Mouse (Mus musculus): ENCODE data around the gene Fam117b. TPM values are rescaled to one million over a fixed set of nuclear protein-coding genes. Genes with fewer than 3 reads are reported as not detected.

The Fam117b gene
- polyA plus RNA-seq, 1 experiment from 2014 or later: 19.2 TPM

DNA sequence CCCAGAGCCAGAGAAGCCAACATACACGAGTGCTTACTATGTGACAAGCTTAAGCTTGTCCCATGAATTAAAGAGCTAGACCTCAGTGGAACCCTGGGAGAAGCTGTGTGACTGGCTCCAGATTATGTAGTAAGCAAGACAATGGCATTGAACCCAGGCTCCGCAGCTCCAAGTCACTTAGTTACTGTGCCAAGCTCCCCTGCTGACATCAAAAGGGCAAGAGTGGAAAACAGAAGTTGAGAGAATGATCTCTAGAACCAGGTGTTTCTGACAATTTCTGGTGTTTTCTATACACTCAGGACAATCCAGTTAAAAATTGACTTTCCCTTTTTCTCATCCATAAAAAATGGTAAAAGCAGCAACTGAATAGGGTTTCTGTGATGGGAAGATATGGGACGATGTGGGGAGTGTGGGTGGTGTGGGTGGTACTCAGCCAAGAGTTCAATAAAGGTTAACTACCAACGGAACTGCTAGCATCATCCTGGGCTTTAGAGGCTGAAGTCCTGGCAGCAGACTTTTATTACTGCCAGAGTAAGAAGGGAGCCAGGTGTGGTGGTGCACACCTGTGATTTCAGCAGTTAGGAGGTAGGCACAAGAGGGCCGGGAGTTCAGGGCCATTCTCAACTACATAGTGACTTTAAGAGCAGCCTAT is 15.5 kb upstream of the Fam117b start:
- H3K9ac ChIP-seq: no peak overlapping the region
- no peaks in the 10 kb centered on the region for H3K9me3 ChIP-seq
- H3K4me3 ChIP-seq: no peak overlapping the region
- no peak for ATAC-seq (ENCODE audit: insufficient number of reproducible peaks, insufficient read depth, low FRiP score, low TSS enrichment)
- H3K4me2 ChIP-seq (replicated peaks): no peak overlapping the region
- 66% methylated on average over 5 of the region's 5 CpGs for WGBS
- no peaks in the 10 kb centered on the region for H3K36me3 ChIP-seq
- no peaks in the 10 kb centered on the region for H3K4me1 ChIP-seq
- H3K27ac ChIP-seq: no peak overlapping the region
- no peaks in the 10 kb centered on the region for H3K27me3 ChIP-seq

DNA sequence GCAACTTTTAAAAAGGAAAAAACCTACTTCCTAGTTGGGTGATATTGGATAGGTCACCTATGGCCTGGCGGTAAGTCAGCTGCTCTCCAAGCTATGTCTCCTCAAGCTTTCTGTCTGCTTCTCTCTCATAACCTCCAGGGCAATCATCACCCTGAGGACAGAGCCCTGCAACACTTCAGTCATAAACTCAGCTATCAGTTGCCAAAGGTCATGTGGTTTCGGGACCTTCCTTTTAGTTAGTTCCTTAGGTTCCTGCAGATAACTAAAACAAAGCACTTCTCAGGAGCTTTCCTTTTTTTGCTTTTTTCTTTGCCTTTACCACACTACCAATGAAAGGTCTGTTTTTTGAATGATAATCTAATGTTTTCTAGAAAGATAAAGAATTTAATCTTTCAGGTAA is 13.1 kb upstream of the Fam117b start:
- Histone ChIP-seq H3K36me3 (no peaks in the 10 kb centered on the region), H3K4me3 (no peak overlapping the region), H3K9me3 (no peaks in the 10 kb centered on the region), H3K4me2 (replicated peaks) (no peak overlapping the region), H3K4me1 (no peaks in the 10 kb centered on the region), H3K9ac (no peak overlapping the region), H3K27ac (no peak overlapping the region), H3K27me3 (no peaks in the 10 kb centered on the region)
- no peak for ATAC-seq (ENCODE audit: insufficient number of reproducible peaks, insufficient read depth, low FRiP score, low TSS enrichment)
- 74% methylated on average over 2 of the region's 2 CpGs for WGBS

DNA sequence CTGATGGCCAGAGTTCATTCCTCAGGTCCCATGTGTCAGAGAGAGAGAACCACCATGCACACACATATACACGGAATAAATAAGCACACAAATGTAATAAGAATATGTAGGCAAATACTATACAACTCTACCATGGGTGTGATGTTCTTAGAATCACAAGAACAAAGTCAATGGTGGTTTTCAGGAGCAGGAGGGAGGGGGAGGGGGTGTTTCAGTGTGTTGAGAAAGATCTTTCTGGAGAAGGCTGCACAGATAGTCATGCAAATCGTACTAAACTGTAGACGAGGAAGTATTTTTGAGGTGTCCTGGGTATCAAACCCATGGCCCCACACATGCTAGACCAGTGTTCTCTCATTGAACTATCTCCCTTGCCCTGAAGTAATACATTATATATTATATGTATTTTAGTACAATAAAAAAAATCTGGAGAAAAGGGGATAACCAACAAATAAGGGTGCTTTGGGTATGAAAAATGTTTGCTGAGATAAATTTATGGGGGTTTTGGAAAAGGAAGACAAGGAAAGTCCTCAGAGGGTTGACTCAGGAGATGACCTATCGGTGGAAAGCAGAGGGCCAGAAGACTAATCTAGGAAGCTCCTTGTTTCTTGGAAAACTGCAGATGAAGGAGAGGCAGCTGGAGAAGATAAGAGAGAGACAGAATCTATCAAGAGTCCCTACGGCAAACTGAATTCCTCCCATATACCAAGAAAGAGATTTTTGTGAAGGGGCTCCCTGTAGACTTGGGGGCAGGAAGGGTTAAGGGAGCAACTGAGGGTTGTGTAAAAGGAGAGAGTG is 11.5 kb upstream of the Fam117b start:
- WGBS: 92% methylated on average over 5 of the region's 5 CpGs
- ATAC-seq (ENCODE audit: insufficient number of reproducible peaks, insufficient read depth, low FRiP score, low TSS enrichment): no peak
- H3K4me3 ChIP-seq: no peak overlapping the region
- no peaks in the 10 kb centered on the region for H3K9me3 ChIP-seq
- no peaks in the 10 kb centered on the region for H3K27me3 ChIP-seq
- H3K4me1 ChIP-seq: no peaks in the 10 kb centered on the region
- H3K27ac ChIP-seq: no peak overlapping the region
- H3K9ac ChIP-seq: no peak overlapping the region
- no peaks in the 10 kb centered on the region for H3K36me3 ChIP-seq
- H3K4me2 ChIP-seq (replicated peaks): no peak overlapping the region

DNA sequence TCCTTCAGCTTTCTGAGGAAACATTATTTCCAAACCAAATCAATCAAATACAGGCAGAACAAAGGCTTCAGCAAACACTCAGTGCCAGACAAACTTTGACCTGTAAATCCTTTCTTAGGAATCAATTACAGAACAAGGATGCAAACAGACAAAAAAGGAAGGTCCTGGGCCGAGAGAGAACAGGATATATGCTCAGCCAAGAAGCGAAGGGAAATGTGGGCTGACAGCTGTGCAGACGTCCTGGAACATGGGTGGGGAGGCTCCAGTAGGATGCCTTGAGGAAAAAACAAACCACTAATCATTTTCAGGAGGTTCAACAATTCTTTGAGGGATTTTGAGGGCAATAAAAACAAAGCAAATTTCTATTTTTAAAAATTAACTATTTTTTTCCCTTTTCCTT is 10.2 kb upstream of the Fam117b start:
- Histone ChIP-seq H3K4me1 (no peaks in the 10 kb centered on the region), H3K4me3 (no peak overlapping the region), H3K9me3 (no peaks in the 10 kb centered on the region), H3K4me2 (replicated peaks) (no peak overlapping the region), H3K9ac (no peak overlapping the region), H3K36me3 (no peaks in the 10 kb centered on the region), H3K27me3 (no peaks in the 10 kb centered on the region), H3K27ac (no peak overlapping the region)
- no peak for ATAC-seq (ENCODE audit: insufficient number of reproducible peaks, insufficient read depth, low FRiP score, low TSS enrichment)
- 15% methylated on average over 3 of the region's 3 CpGs for WGBS

DNA sequence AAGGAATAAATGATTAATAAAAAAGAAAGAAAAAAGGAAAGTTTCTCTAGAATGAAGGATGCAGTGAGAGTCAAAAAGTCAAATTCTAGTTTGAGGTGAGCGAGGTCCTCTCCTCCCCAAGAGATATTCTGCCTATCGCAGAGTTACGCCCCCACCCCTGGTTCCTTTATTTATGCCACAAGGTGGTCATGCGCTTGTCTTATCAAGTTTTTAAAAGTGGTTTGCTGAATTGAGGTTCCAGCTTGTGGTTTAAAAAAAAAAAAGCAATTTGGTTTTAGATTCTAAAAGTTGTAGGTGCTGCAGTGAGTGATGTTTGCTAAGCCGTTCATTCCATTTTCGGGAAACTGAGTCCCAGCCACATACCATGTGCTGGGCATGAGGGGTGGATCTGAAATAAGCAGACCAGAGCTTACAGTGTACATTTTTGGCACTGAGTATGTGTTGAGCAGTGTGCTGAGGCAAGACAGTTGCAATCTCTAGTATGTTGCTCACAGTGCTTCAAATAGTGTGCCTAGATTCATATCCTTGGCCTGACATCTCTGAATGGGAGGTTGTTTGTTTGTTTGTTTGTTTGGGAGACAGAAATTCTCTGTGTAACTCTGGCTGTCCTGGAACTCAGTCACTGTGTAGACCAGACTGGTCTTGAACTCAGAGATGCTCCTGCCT is 8.0 kb upstream of the Fam117b start:
- H3K4me1 ChIP-seq: no peaks in the 10 kb centered on the region
- H3K4me2 ChIP-seq (replicated peaks): no peak overlapping the region
- H3K36me3 ChIP-seq: no peaks in the 10 kb centered on the region
- H3K9me3 ChIP-seq: no peaks in the 10 kb centered on the region
- H3K27ac ChIP-seq: no peak overlapping the region
- 95% methylated on average over 6 of the region's 6 CpGs for WGBS
- H3K9ac ChIP-seq: no peak overlapping the region
- no peak for ATAC-seq (ENCODE audit: insufficient number of reproducible peaks, insufficient read depth, low FRiP score, low TSS enrichment)
- no peak overlapping the region for H3K4me3 ChIP-seq
- H3K27me3 ChIP-seq: no peaks in the 10 kb centered on the region

DNA sequence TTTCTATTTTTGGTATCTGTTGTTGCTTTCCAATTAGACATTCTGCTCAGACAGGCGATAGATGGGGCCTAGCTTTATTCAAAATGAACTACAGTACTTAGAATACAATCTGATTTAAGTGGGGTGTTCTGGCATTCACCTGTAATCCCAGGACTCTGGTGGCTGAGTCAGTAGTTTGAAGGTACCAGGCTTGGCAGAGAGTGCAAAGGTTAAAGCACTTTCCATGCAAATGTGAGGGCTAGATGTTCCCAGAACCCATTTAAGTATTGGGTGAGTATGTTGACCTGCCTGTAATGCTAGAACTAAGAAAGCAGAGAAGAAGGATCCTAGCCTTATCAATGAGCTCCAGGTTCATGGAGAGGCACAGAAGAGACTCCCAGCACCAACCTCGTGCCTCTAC is 6.9 kb upstream of the Fam117b start:
- Histone ChIP-seq H3K4me2 (replicated peaks) (no peak overlapping the region), H3K36me3 (no peaks in the 10 kb centered on the region), H3K4me3 (no peak overlapping the region), H3K9ac (no peak overlapping the region), H3K27me3 (no peaks in the 10 kb centered on the region), H3K9me3 (no peaks in the 10 kb centered on the region), H3K27ac (no peak overlapping the region), H3K4me1 (no peaks in the 10 kb centered on the region)
- WGBS: 65% methylated on average over 2 of the region's 2 CpGs
- no peak for ATAC-seq (ENCODE audit: insufficient number of reproducible peaks, insufficient read depth, low FRiP score, low TSS enrichment)

DNA sequence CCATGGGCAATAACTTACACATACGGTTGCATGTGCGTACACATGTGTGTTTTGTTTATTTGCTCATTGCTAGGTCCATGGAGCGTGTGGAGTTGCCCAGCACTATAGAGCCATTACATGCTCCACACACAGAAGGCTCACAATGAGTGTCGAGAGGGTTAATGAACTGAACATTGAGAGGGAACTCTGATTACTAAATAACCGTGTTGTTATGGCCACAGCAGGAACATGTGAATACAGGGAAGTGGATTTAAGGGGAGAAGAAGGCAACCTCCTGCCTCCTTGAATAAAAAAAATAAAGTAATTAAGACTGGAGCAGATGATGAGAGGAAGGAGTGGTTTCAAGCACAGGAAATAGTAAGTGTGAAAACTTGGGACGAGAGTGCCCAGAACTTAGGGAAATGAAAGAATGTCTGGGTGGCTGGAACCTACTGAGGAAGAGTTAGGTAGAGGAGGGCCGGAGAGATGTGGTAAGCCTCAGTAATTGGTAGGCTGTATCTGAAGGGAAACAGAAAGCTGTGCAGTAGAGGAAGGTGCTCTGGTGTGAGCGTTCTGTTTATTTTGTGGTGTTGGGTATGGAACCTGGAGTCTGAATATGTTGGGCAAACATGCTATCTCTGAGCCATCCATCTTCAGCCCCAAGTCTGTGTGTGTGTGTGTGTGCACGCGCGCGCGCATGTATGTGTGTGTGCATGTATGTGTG is 5.8 kb upstream of the Fam117b start:
- no peak overlapping the region for H3K27ac ChIP-seq
- 88% methylated on average over 13 of the region's 13 CpGs for WGBS
- no peak overlapping the region for H3K4me2 ChIP-seq (replicated peaks)

DNA sequence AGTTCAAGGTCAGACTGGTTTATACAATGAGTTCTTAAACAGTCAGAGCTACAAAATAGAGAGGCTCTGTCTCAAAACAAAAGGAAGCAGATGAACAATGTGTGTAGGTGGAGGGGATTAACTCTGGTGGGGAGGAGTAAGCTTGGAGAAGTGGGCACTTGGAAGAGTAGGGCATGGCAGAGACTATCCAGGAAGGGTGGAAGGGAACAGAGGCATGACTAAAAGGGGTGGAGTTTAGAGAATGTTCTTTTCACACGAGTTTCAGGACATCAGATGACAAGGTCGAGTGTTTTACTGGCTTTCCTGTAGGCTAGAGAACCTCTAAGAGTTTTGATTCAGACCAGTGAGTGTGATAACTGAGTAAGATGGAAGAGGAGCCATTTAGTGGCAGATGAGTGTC is 5.1 kb upstream of the Fam117b start:
- no peak overlapping the region for H3K9ac ChIP-seq
- no peak overlapping the region for H3K27ac ChIP-seq
- no peaks in the 10 kb centered on the region for H3K27me3 ChIP-seq
- H3K4me2 ChIP-seq (replicated peaks): no peak overlapping the region
- ATAC-seq (ENCODE audit: insufficient number of reproducible peaks, insufficient read depth, low FRiP score, low TSS enrichment): no peak
- no peaks in the 10 kb centered on the region for H3K36me3 ChIP-seq
- WGBS: 43% methylated on average over 2 of the region's 2 CpGs
- no peaks in the 10 kb centered on the region for H3K4me1 ChIP-seq
- no peaks in the 10 kb centered on the region for H3K9me3 ChIP-seq
- no peak overlapping the region for H3K4me3 ChIP-seq

More for the DNA sequence above, 5.8 kb upstream of the Fam117b start:
- Histone ChIP-seq H3K36me3 (no peaks in the 10 kb centered on the region), H3K9ac (no peak overlapping the region), H3K4me3 (no peak overlapping the region), H3K27me3 (no peaks in the 10 kb centered on the region), H3K4me1 (no peaks in the 10 kb centered on the region), H3K9me3 (no peaks in the 10 kb centered on the region)
- no peak for ATAC-seq (ENCODE audit: insufficient number of reproducible peaks, insufficient read depth, low FRiP score, low TSS enrichment)

DNA sequence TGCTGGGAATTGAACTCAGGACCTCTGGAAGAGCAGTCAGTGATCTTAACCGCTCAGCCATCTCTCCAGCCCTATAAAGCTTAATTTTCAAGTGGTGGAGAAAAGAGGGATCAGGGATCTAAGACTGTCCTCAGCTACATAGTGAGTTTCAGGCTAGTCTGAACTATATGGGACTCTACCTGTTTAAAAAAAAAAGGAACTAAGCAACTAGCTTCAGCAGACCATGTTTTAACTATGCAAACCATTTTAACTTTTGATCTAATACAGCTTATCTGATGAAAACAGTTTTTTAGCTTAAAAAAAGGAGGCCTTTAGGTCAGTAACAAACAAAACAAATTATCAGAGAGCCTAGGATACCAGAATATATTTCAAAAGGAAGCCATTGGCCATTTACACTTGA is 1.9 kb upstream of the Fam117b start:
- H3K27me3 ChIP-seq: no peaks in the 10 kb centered on the region
- H3K4me3 ChIP-seq: no peak overlapping the region
- no peak overlapping the region for H3K9ac ChIP-seq
- no peak overlapping the region for H3K4me2 ChIP-seq (replicated peaks)
- peaks cover 17% of the 10 kb centered on the region for H3K4me1 ChIP-seq
- no peak for ATAC-seq (ENCODE audit: insufficient number of reproducible peaks, insufficient read depth, low FRiP score, low TSS enrichment)
- H3K36me3 ChIP-seq: no peaks in the 10 kb centered on the region
- no peak overlapping the region for H3K27ac ChIP-seq
- 82% methylated on average over 1 of the region's 1 CpGs for WGBS
- no peaks in the 10 kb centered on the region for H3K9me3 ChIP-seq

DNA sequence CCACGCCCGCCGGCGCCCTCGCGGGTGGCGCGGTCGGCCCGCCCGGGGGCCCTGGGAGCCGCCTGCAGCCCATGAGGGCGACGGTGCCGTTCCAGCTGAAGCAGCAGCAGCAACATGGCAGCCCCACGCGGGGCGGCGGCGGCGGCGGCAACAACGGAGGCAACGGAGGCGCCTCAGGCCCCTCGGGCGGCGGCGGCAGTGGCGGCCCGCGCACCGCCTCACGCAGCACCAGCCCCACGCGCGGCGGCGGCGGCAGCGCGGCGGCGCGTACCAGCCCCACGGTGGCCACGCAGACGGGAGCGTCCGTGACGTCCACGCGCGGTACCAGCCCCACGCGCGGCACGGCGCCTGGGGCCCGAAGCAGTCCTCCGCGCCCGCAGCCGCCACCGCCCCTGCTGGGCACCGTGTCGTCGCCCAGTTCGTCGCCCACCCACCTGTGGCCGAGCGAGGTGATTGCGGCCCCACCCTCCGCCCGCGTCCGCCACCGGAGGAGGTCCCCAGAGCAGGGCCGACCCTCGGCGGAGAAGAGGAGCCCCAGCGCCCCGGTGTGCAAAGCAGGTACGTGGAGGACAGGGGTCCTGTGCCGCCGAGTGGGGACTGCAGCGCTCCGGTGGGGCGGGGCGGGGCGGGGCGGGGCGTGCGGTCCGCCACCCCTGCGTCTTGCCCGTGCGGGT is 526 bp downstream of the Fam117b start:
- Histone ChIP-seq H3K4me1 (peaks cover 17% of the 10 kb centered on the region), H3K9me3 (no peaks in the 10 kb centered on the region), H3K9ac (peak overlapping the region; percentile 93), H3K36me3 (no peaks in the 10 kb centered on the region), H3K4me2 (replicated peaks) (peak overlapping the region; percentile 67), H3K27me3 (no peaks in the 10 kb centered on the region), H3K27ac (peak overlapping the region; percentile 96), H3K4me3 (peak overlapping the region; percentile 98)
- ATAC-seq (ENCODE audit: insufficient number of reproducible peaks, insufficient read depth, low FRiP score, low TSS enrichment): peak; percentile 48
- under 1% methylated on average over 95 of the region's 98 CpGs for WGBS

DNA sequence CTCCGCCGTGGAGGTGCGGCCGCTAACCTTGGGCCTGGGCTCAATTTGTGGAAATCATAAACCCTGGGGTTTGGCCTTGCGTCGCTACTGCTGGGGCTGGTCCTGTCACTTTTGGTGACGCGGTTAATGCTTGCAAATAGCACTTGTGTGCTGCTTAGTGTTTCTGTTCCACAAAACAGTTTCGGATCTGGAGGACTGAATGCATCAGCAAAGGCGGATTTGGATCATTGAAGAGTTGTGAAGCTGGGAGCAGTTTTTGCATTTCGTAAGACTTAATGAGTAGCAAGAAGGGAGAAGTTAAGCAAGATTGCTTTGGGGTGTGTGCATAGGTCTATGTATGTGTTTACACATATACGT is 1.0 kb downstream of the Fam117b start:
- Histone ChIP-seq H3K27ac (peak overlapping the region; percentile 96; the same call in 1 of the 2 replicates), H3K4me1 (peaks cover 17% of the 10 kb centered on the region), H3K27me3 (no peaks in the 10 kb centered on the region), H3K4me2 (replicated peaks) (peak overlapping the region; percentile 67), H3K9me3 (no peaks in the 10 kb centered on the region), H3K9ac (peak overlapping the region; percentile 93), H3K4me3 (peak overlapping the region; percentile 98), H3K36me3 (no peaks in the 10 kb centered on the region)
- no peak for ATAC-seq (ENCODE audit: insufficient number of reproducible peaks, insufficient read depth, low FRiP score, low TSS enrichment)
- WGBS: 4% methylated on average over 12 of the region's 12 CpGs
